Mouse (Mus musculus): ENCODE data around the gene Atp5mpl. TPM values are rescaled to one million over a fixed set of nuclear protein-coding genes. Genes with fewer than 3 reads are reported as not detected.
A peak's percentile ranks its signal among the peaks of the same experiment; 100 is the strongest.

Gene Atp5mpl
- total and polyA plus RNA-seq, 3 experiments: 224 to 1,158 (median 461) TPM

DNA sequence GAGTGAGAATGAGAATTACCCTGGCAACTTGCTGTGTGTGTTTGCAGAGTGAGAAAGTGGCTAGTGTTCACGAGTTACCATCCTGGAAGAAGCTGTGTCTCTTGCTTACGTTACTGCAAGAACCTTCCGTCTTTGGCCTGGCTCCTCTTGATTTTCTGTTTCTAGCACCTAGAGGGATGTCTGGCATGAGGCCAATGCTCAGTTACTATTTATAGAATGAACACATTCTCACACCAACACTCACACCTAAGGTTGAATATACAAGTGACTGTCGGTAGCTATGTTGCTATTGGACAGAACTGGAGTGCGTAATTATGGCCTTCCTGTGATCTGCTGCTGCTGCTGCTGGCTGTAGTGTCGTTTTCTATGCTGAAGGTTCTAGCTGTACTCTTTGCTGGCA lies 10.4 kb upstream of the Atp5mpl start:
- Histone ChIP-seq H3K79me2 (ENCODE audit: control insufficient read depth, insufficient read depth, low read length, poor library complexity) (peaks cover 61% of the 10 kb centered on the region), H3K9ac (ENCODE audit: control insufficient read depth, low read depth, low read length, poor library complexity, severe bottlenecking) (no peak overlapping the region), H3K27ac (ENCODE audit: control insufficient read depth, low read depth, low read length) (no peak overlapping the region), H3K4me1 (ENCODE audit: control insufficient read depth in 1 of 2, insufficient read depth in 2 of 2, low read length in 2 of 2) (no peaks in the 10 kb centered on the region), H3K9me3 (replicated peaks; ENCODE audit: insufficient read depth, low read length) (no peaks in the 10 kb centered on the region), H3K36me3 (ENCODE audit: control insufficient read depth in 1 of 2, insufficient read depth in 2 of 2, low read length in 2 of 2) (peaks cover 0 to 3% of the 10 kb centered on the region in 2 experiments; a peak in 1 of 4 replicates), H3K4me3 (ENCODE audit: control insufficient read depth in 1 of 2, insufficient read depth in 1 of 2, low read depth in 2 of 2, low read length in 2 of 2) (no peak overlapping the region), H3K27me3 (ENCODE audit: control insufficient read depth in 1 of 2, insufficient read depth in 2 of 2, low read length in 2 of 2) (no peaks in the 10 kb centered on the region)
- peak; percentile 25 for DNase-seq (ENCODE audit: low read depth, low spot score)
- TF ChIP-seq TAL1 (IDR thresholded peaks at IDR 0.05; ENCODE audit: low read length) (no peak), CTCF (IDR thresholded peaks at IDR 0.05 in 2 of 3, conservative IDR thresholded peaks at IDR 0.05 in 1 of 3; ENCODE audit: control insufficient read depth in 1 of 3, insufficient read depth in 1 of 3, low read depth in 2 of 3, low read length in 3 of 3, poor library complexity in 1 of 3, severe bottlenecking in 1 of 3) (no peak), USF1 (IDR thresholded peaks at IDR 0.05; ENCODE audit: low read depth, low read length) (no peak), MYB (IDR thresholded peaks at IDR 0.05; ENCODE audit: low read depth, low read length) (no peak), SMC3 (IDR thresholded peaks at IDR 0.05; ENCODE audit: low read depth, low read length) (no peak), HCFC1 (IDR thresholded peaks at IDR 0.05; ENCODE audit: low read depth, low read length) (no peak), MYC (IDR thresholded peaks at IDR 0.05; ENCODE audit: low read depth, low read length) (no peak), ZNF384 (IDR thresholded peaks at IDR 0.05; ENCODE audit: low read depth, low read length) (no peak), CHD2 (IDR thresholded peaks at IDR 0.05; ENCODE audit: low read length) (no peak)

DNA sequence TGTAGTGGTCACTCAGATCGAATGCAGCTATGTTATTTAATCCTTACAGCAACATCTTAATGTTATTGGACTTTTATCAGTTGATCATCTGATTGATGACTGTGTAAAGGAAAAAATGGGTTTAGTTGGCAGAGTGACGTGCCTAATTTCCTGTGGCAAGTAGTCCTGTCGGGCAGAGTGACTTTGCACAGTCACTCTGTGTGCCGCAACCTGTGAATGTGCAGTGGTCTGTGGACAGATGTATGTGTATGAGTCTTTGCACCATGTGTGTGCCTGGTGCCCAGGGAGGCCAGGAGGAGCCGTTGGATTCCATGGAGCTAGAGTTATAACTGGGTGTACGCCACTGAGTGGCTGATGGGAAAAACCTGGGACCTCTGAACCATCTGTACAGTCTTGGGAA lies 7.8 kb upstream of the Atp5mpl start:
- TF ChIP-seq MXI1 (IDR thresholded peaks at IDR 0.05; ENCODE audit: low read depth, low read length) (no peak), NELFE (IDR thresholded peaks at IDR 0.05; ENCODE audit: low read depth, low read length) (no peak), MAZ (IDR thresholded peaks at IDR 0.05; ENCODE audit: low read depth, low read length) (no peak), ZMIZ1 (IDR thresholded peaks at IDR 0.05; ENCODE audit: low read depth, low read length) (no peak), TBP (IDR thresholded peaks at IDR 0.05; ENCODE audit: low read depth, low read length) (no peak), ELF1 (IDR thresholded peaks at IDR 0.05; ENCODE audit: low read depth, low read length) (no peak), NRF1 (IDR thresholded peaks at IDR 0.05; ENCODE audit: insufficient read depth, low read depth, low read length, poor library complexity, severe bottlenecking) (no peak), POLR2AphosphoS2 (IDR thresholded peaks at IDR 0.05; ENCODE audit: low read length) (no peak), MAX (IDR thresholded peaks at IDR 0.05; ENCODE audit: low read length) (no peak), CTCF (IDR thresholded peaks at IDR 0.05 in 2 of 3, conservative IDR thresholded peaks at IDR 0.05 in 1 of 3; ENCODE audit: control insufficient read depth in 1 of 3, insufficient read depth in 1 of 3, low read depth in 2 of 3, low read length in 3 of 3, poor library complexity in 1 of 3, severe bottlenecking in 1 of 3) (no peak), KAT2A (conservative IDR thresholded peaks at IDR 0.05; ENCODE audit: low read depth, low read length) (no peak)
- Histone ChIP-seq H3K36me3 (ENCODE audit: control insufficient read depth in 1 of 2, insufficient read depth in 2 of 2, low read length in 2 of 2) (peaks cover 0 to 12% of the 10 kb centered on the region in 2 experiments; a peak in 2 of 4 replicates), H3K27me3 (ENCODE audit: control insufficient read depth in 1 of 2, insufficient read depth in 2 of 2, low read length in 2 of 2) (no peaks in the 10 kb centered on the region)

More for the DNA sequence above, 7.8 kb upstream of the Atp5mpl start:
- H3K4me3 ChIP-seq (ENCODE audit: control insufficient read depth in 1 of 2, insufficient read depth in 1 of 2, low read depth in 2 of 2, low read length in 2 of 2): no peak overlapping the region
- peaks cover 5 to 8% of the 10 kb centered on the region in 2 experiments; a peak in 2 of 4 replicates for H3K4me1 ChIP-seq (ENCODE audit: control insufficient read depth in 1 of 2, insufficient read depth in 2 of 2, low read length in 2 of 2)
- no peaks in the 10 kb centered on the region for H3K9me3 ChIP-seq (replicated peaks; ENCODE audit: insufficient read depth, low read length)
- H3K9ac ChIP-seq (ENCODE audit: control insufficient read depth, low read depth, low read length, poor library complexity, severe bottlenecking): no peak overlapping the region
- peak; percentile 11 for DNase-seq (ENCODE audit: low read depth, low spot score)
- peaks cover 53% of the 10 kb centered on the region for H3K79me2 ChIP-seq (ENCODE audit: control insufficient read depth, insufficient read depth, low read length, poor library complexity)
- no peak overlapping the region for H3K27ac ChIP-seq (ENCODE audit: control insufficient read depth, low read depth, low read length)

Data from MEL (cell line).